Mouse (Mus musculus) kidney, postnatal 0 days (tissue): ENCODE measurements around the gene Dkk2. TPM values are rescaled to one million over a fixed set of nuclear protein-coding genes. Genes with fewer than 3 reads are reported as not detected.

Experiments used
- ATAC-seq: fragments of 200-750 bp; cut with Nextera tagmentation; replicated peaks from 2 replicates; pipeline ENCODE4 v1.8.0; 2017; ENCODE audit warnings: low read depth, moderate number of reproducible peaks, moderate TSS enrichment, moderate library complexity; ENCODE audit not compliant: low FRiP score
- DNase-seq: peaks from one replicate; pipeline ENCODE4 v3.0.0-alpha.2; 2016; ENCODE audit warnings: low spot score
- H3K27ac ChIP-seq: fragments of 300-500 bp; sonication (generic); 2 replicates; pipeline ENCODE4 v1.5.1; 2014; ENCODE audit warnings: mild to moderate bottlenecking
- H3K27me3 ChIP-seq: fragments of 300-500 bp; sonication (generic); 2 replicates; pipeline ENCODE4 v1.6.1; 2014; ENCODE audit warnings: low read length, mixed read lengths; ENCODE audit not compliant: insufficient read depth
- H3K36me3 ChIP-seq: fragments of 300-500 bp; sonication (generic); 2 replicates; pipeline ENCODE4 v1.6.1; 2014; ENCODE audit warnings: low read length, mixed read lengths; ENCODE audit not compliant: insufficient read depth
- H3K4me1 ChIP-seq: fragments of 300-500 bp; sonication (generic); replicated peaks from 2 replicates; pipeline ENCODE4 v1.6.1; 2014; ENCODE audit warnings: antibody characterized with exemption, low read length, mixed read lengths; ENCODE audit not compliant: insufficient read depth
- H3K4me2 ChIP-seq: fragments of 300-500 bp; sonication (generic); 2 replicates; pipeline ENCODE4 v1.6.1; 2014; ENCODE audit warnings: mild to moderate bottlenecking, low read length, moderate library complexity, mixed read lengths
- H3K4me3 ChIP-seq: fragments of 300-500 bp; sonication (generic); replicated peaks from 2 replicates; pipeline ENCODE4 v1.5.1; 2014; ENCODE audit warnings: low read depth, low read length
- H3K9ac ChIP-seq: fragments of 300-500 bp; sonication (generic); 2 replicates; pipeline ENCODE4 v1.6.1; 2014; ENCODE audit warnings: low read depth, low read length
- H3K9me3 ChIP-seq: fragments of 300-500 bp; sonication (generic); replicated peaks from 2 replicates; pipeline ENCODE4 v1.6.1; 2016; ENCODE audit warnings: low read length, inconsistent platforms, mixed read lengths
- CTCF ChIP-seq: IDR thresholded peaks from 2 replicates; pipeline ENCODE4 v1.5.1; 2016; ENCODE audit warnings: antibody characterized with exemption, low read depth, mild to moderate bottlenecking, moderate library complexity
- WGBS: fragments of 180-500 bp; shearing (Covaris S2); extraction: QIAGEN DNeasy Blood & Tissue Kit; methylation state at CpG from one replicate; pipeline ENCODE4 v1.1.7; 2014; 5-methylcytosine and 5-hydroxymethylcytosine counted together
- polyA plus RNA-seq: library from polyadenylated mRNA; unstranded; fragments of >200 nt; fragmentation: Nextera tagmentation; extraction: Ambion mirVana; gene quantifications from 2 replicates; pipeline ENCODE4 v1.2.1, GENCODE M21; 2015

Dkk2 gene
- polyA plus RNA-seq, 1 experiment from 2014 or later, result 7.7 TPM

- Histone ChIP-seq H3K4me3 (no peak overlapping the region), H3K4me2 (no peak overlapping the region), H3K27me3 (no peaks in the 10 kb centered on the region), H3K4me1 (no peaks in the 10 kb centered on the region), H3K36me3 (no peaks in the 10 kb centered on the region), H3K9ac (no peak overlapping the region), H3K27ac (no peak overlapping the region), H3K9me3 (no peaks in the 10 kb centered on the region)
- WGBS, result 86% methylated on average over 7 of the region's 7 CpGs
- TF ChIP-seq CTCF, result no peak
- no peak for ATAC-seq
- no peak for DNase-seq
These were observed 30.9 kb downstream of the Dkk2 start for GRCm38 (mm10) chr3:132115772-132116511.

- no peak overlapping the region for H3K27ac ChIP-seq
- H3K4me2 ChIP-seq, result no peak overlapping the region; the same call in 1 of the 2 replicates
- TF ChIP-seq CTCF, result no peak
- H3K27me3 ChIP-seq, result no peaks in the 10 kb centered on the region
- ATAC-seq (no peak), DNase-seq (peak; percentile 62)
- H3K9ac ChIP-seq, result no peak overlapping the region
- H3K36me3 ChIP-seq, result no peaks in the 10 kb centered on the region
- no peak overlapping the region for H3K4me3 ChIP-seq
- no peaks in the 10 kb centered on the region for H3K9me3 ChIP-seq
- 31% methylated on average over 5 of the region's 5 CpGs for WGBS
- no peaks in the 10 kb centered on the region for H3K4me1 ChIP-seq
These were observed 36.3 kb downstream of the Dkk2 start for GRCm38 (mm10) chr3:132121344-132121743.

- Histone ChIP-seq H3K4me3 (no peak overlapping the region), H3K27me3 (no peaks in the 10 kb centered on the region), H3K4me2 (no peak overlapping the region), H3K36me3 (no peaks in the 10 kb centered on the region), H3K4me1 (no peaks in the 10 kb centered on the region), H3K9ac (no peak overlapping the region), H3K27ac (no peak overlapping the region), H3K9me3 (no peaks in the 10 kb centered on the region)
- no peak for TF ChIP-seq CTCF
- ATAC-seq (no peak), DNase-seq (no peak)
- WGBS, result 26% methylated on average over 4 of the region's 4 CpGs
These were observed 37.5 kb downstream of the Dkk2 start for GRCm38 (mm10) chr3:132122581-132122980.

- no peak overlapping the region for H3K27ac ChIP-seq
- WGBS, result 79% methylated on average over 8 of the region's 8 CpGs
These were observed 40.2 kb downstream of the Dkk2 start for GRCm38 (mm10) chr3:132125227-132125740.

GRCm38 (mm10) chr3:132129730-132130274 lies 44.7 kb downstream of the Dkk2 start:
- Histone ChIP-seq H3K36me3 (no peaks in the 10 kb centered on the region), H3K27ac (no peak overlapping the region), H3K9ac (no peak overlapping the region), H3K4me3 (no peak overlapping the region), H3K9me3 (no peaks in the 10 kb centered on the region), H3K4me2 (no peak overlapping the region), H3K4me1 (no peaks in the 10 kb centered on the region), H3K27me3 (no peaks in the 10 kb centered on the region)
- no peak for ATAC-seq
- no peak for TF ChIP-seq CTCF
- 80% methylated on average over 1 of the region's 1 CpGs for WGBS
- DNase-seq, result no peak

More at GRCm38 (mm10) chr3:132125227-132125740, 40.2 kb downstream of the Dkk2 start:
- no peaks in the 10 kb centered on the region for H3K36me3 ChIP-seq
- no peak for ATAC-seq
- no peaks in the 10 kb centered on the region for H3K9me3 ChIP-seq
- H3K4me3 ChIP-seq, result no peak overlapping the region
- TF ChIP-seq CTCF, result no peak
- no peak overlapping the region for H3K4me2 ChIP-seq
- H3K4me1 ChIP-seq, result no peaks in the 10 kb centered on the region
- H3K9ac ChIP-seq, result no peak overlapping the region
- DNase-seq, result no peak
- H3K27me3 ChIP-seq, result no peaks in the 10 kb centered on the region

DNA sequence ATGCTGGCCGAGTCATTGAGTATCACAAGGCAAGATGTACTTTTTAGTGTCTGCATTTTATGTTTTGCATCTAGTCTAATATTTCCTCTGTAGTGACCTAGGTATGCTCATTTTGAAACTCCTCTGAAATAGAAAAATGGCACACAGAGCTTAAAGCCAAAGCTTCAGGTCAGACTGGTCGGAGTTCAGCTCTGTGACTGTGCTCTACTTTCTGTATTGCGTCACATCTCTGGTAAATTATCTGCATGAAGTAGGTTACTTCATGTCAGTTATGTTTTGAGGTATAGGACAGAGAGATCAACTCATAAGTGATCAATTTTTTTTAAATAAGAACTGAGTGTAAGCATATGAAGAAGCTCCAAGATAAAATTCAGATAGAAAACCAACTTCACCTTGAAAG lies 45.7 kb downstream of the Dkk2 start:
- Histone ChIP-seq H3K36me3 (no peaks in the 10 kb centered on the region), H3K4me3 (no peak overlapping the region), H3K4me1 (no peaks in the 10 kb centered on the region), H3K4me2 (no peak overlapping the region), H3K27ac (no peak overlapping the region), H3K9me3 (no peaks in the 10 kb centered on the region), H3K9ac (no peak overlapping the region), H3K27me3 (no peaks in the 10 kb centered on the region)
- DNase-seq, result no peak
- TF ChIP-seq CTCF, result no peak
- no peak for ATAC-seq
- WGBS, result 79% methylated on average over 3 of the region's 3 CpGs
